Mouse (Mus musculus) cerebellum, postnatal 4 days (tissue): ENCODE results near the gene Ccdc28a.
A peak's percentile ranks its signal among the peaks of the same experiment; 100 is the strongest.

Experiments used
- DNase-seq, 2 experiments: peaks; one replicate each; pipeline ENCODE4 v3.0.0; 2022; ENCODE audit warnings: low spot score in 2 of 2, mixed read lengths in 1 of 2

Ccdc28a gene

DNA sequence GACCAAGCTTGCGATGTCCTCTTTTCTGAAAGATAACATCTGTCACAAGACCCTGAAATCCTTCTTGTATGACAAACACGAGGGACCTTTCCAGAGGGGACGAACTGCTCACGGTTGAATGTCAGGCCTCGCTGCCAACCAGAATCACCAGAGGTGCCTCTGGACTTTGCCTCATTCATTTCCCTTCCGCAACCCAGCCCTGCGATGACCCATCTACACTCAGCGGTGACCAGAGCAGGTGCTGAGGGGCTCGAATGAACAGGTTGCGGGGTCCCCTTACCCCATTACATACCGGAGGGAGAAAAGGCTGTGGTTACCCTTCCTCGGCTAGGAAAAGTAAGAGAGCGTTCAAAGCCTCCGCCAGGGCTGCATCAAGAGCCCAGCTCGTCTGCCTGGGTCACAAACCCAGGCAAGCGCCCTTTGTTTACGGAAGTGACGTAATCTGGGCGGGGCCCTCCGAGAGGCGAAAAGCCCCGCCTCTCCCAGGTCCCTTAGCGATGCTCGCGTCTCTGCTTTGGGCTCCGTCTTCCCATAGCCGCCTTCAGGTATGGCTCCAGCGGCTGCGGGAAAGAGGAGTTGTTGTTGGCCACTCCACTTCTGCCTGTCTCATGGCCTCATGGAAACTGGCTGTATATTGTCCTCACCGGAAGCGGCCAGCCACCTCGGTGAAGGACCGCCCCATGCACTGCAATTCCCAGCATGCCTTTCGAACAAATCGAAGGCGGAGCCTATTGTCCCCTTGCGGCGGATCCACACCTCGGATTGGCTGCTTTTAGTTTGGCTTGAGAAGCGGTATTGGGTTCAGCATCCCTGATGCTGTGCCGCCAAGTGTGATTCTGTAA lies at the start of gene Ccdc28a:
Ccdc28a (minus strand) TSS at position 439 of the 842 bp plus-strand sequence.
- peak; percentile 73 to 90 for DNase-seq

DNA sequence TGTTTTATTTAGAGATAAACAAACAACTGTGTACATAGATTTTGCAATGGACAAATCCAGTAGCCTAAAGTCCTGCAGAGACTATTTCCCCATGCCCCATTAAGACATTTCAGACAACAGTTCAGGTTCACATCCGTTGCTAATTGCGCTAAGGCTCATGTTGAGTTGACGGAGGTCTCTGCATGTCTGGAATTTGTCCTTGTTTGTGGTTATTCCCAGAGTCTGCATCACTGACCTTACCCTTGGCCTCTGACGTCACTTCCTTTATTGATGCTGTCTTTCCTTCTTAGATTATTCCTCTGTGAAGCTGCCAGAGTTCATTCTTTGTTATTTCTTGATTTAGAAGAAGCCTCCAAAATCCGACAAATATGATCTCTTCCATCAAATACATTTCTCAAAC lies 49.2 kb upstream of the Ccdc28a start:
- DNase-seq = no peak

DNA sequence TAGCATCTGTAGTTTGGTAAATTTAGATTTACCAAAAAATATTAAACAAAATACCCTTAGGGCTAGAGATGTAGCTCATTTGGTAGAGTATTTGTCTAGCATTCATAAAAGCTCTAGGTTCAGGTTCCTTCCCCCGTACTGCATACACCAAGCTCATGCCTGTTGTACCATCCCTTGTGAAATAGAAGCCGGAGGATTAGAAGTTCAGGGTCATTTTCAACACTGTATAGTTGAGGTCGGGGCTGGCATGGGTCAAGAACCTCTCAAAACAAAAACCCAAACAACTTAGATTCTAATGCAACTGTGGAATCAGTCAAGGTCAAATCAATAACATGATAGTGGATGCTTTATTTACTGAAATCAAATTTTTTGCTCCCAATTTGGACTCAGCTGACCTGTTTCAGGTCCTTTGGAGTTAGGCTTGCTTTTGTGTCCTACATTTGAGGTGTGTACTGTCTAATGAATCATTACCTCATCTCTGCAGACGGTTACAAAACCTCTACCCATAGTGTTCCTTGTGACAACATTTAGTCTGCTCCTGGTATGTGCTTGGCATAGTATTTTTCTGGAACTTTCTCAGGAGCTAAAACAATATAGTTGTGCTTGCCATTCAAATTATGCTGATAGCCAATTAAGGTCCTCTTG lies 41.4 kb upstream of the Ccdc28a start:
- DNase-seq = no peak

DNA sequence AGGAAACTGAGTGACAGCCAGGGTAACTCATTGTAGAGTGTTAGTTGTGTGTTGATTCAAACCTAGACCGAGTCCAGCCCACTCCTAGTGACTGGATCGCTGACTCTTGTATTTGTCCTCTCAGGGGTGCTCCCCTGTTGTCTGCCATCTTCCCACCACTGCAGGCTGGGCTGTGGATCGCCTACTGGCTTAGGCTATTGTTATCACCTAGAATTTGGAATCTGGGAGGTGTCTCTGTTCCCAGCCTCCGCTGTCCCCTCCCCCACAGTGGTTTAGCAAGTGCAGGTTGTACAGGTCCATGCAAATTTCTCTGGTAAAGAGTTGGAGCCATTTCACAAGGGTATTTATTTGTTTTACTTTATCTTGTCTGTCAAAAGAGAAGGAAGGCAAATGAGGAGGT lies 16.5 kb upstream of the Ccdc28a start:
- DNase-seq = no peak

DNA sequence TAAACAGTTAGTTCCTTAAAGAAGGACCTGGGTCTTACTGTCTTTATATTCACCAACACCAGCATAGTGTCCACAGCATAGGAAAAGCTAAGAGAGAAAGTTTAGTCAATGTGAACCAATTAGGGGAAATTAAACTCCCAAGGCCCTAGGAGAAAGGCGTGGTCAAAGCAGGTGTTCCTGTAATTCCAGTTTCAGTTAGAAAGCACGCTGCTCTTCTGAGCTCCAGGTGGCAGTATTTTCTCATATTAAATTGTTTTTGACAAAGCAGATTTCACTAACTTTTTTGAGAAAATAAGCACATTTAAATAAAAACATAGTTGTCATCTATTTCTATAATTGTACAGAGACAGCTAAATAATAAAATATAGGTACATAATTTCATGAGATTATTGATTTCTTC lies 8.8 kb upstream of the Ccdc28a start:
- no peak for DNase-seq

DNA sequence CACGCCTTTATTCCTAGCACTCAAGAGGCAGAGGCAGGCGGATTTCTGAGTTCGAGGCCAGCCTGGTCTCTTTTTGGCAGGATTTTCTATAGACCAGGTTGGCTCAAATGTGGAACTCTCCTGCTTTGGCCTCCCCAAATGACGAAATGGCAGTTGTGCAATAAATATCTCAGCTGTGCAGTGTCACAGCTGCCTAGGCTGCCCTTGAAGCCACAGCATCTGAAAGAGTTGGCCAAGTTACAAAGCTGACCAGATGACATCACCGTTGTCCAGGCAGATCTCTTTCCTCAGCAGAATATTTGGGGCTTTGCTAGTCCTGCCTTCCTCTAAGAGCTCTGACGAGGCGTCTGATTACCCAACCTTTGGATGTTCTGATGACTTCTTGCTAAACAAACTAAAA lies 2.4 kb upstream of the Ccdc28a start:
- no peak for DNase-seq

DNA sequence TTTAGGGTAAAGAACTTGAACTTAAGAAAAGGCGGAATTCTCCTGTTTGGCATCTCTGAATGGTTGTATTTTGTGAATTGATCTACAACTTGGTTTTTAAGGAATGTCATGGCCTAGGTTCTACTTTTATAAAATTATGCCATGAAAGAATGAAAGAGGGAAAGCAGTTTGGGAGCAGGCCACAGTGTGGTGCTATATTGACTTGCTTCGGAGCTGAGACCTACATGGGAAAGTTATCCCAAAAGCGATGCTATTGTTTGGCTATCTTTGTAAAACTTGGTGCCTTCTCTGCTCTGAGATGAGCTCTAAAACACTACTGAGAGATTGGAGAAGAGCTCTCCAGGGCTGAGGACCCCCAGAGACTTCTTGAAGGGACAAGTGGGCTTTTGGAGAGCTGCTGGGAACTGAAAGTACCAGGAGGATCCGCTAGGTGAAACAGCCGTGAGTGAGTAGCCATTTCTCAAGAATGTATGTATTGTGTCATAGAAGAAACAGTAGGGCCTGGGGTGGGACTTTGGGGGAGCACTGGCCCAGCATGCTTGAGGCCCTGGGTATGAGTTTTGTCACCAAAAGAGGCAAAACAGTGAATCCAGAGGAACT lies 1.6 kb upstream of the Ccdc28a start:
- DNase-seq = no peak

DNA sequence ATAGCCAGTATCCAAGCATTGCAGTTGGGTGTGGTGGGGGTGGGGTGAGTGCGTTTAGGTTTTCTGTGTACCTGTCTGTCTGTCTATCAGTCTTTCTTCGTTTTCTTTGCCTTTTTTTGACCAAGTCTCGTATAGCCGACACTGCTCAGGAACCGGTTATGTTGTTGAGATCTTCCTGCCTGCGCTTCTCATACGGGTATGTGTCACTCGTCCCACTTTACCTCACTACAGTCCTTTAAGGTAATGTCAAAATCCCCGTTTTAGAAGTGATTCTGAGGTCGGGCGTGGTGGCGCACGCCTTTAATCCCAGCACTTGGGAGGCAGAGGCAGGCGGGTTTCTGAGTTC lies 577 bp upstream of the Ccdc28a start:
- no peak for DNase-seq

DNA sequence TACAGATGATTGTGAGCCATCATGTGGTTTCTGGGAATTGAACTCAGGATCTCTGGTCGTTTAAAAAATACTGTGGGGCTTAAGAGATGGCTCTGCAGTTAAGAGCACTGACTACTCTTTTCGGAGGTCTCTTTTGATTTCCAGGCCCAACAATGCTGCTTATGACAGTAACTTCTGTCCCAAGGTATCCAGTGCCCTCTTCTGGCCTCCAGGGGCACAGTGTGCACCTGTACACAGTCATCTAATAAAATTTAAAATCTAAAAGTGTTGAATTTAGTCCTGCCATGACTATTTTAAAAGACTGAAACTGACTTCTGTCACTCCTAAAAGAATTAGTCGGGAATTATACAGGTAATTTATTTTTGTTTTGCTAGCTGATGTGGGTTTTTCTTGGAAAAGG lies 907 bp downstream of the Ccdc28a start:
- no peak for DNase-seq

DNA sequence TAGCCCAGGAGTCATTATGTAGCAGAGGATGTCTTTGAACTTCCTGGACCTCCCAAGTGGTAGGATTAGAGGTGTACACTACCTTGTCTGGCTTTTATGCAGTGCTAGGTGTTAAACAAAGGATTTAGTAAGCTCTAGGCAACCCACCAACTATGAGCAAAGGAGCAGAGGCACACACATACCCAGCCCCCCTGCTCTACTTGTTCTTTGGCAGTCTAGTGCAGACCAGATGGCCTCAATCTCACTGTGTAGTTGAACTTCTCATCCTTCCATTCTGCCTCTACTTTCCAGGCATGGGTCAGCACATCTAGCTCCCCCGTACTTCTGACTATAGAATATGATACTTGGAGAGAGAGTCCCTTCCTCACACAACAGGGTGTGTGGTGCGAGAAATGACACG lies 10.4 kb downstream of the Ccdc28a start:
- no peak for DNase-seq

DNA sequence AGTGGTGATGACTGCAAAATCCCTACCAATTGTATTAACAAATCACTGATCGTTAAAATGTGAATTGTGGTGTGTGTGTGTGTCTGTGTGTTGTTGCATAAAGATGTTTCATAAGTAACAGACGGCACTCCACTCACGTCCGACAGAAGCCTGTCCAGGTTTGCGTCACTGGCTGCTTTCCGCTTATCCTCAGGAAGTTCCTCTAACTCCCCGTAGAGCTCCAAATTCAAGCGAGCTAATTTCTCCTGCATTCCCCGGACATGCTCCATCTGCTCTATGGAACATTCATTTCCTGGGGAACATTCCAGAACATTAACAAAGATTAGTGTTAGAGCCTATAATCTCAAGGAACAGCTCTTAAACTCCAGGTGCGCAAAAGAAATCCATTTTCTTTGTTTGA lies 15.4 kb downstream of the Ccdc28a start:
- no peak for DNase-seq

DNA sequence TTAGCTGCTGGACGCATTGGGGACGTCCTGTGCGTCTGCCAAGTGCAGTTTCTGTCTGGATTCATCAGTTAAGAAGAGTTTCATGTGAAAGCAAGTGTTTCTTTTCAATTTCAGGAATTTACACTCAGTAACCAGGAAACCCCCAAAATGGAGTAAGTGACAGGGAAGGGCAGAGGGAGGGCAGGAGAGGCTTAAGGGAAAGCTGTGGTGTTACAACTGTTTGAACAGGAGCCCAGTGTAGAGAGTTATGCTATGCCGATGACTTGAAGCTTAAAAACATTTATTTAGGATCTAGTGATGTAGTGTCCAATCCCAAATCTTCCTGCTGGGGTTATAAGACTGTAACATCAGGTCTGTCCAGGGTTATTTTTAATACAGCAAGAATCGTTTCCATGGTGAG lies 20.7 kb downstream of the Ccdc28a start:
- DNase-seq = no peak

DNA sequence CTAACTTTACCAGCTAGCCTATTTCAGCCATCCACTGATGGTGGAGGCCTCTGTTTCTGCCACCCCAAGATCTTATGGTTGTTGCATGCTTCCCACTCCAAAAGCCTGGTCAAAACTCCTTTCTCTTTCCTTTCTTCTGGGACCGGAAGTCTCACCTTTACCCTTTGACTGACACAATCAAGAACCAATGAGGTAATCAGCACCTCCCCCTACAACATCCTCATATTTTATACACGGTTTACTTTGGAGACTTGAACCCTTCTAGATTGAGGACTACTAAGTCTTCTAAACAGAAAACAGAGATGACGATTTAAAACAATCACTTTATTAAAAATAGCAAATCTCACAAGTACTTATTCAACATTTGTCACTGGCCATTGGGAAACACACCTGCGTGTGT lies 21.4 kb downstream of the Ccdc28a start:
- DNase-seq = no peak

DNA sequence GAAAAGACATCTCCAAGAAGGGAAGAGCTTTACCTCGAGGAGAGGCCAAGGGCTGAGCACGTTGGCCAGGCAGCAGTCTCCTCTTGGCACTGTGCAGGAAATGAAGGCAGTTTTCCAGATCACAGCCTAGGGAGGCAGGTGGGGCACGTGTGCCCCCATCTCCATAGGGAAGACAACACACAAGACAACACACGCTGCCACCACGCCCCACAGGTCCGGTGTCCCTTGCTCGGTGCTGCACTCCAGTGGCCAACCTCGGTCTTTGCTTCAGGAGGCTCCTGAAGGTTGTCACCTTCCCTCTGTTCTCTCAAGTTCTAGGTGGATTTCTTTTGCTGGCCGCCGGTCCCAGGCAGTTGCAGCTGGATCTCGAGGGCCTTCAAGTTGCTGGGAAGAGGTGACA lies 24.1 kb downstream of the Ccdc28a start, which contains the start of gene Ect2l:
Ect2l (minus strand) TSS at position 165 of the 400 bp plus-strand sequence.
- DNase-seq = no peak

DNA sequence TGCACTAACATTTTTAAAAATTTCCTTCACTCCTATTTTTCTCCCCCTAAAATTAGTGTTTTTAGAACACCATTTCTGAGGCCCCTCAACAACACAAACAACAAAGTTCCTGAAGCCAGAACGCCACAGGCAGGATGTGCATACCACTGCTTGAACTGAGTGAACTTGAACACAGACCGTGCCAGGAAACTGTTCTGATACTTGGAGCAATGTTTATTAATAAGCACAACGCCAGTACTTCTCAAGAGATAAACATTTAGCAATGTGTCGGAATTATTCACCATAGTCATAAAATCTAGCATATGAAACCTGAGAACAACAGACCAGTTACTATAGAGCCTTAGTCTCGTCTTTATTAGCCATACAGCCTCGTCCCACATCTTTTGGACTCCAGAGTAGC lies 24.7 kb downstream of the Ccdc28a start:
- DNase-seq = no peak

DNA sequence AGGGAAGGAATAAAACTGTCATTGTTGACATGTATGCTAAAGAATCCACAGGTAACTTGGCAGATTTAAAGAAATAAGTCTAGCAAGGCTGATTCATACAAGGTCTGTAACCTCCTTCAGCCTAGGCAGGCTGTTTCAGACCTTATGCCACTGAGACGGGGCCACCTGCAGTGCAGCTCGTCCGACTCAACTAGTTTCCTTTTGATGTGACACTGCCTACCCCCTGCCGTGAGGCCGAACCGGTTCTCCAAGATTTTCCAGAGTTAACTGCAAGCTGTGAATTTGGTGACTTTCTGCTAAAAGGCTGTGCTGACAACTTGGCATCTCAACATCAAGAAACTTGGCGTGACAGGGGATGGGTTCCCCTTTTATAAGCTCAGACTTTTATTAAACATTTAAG lies 30.7 kb downstream of the Ccdc28a start:
- no peak for DNase-seq

DNA sequence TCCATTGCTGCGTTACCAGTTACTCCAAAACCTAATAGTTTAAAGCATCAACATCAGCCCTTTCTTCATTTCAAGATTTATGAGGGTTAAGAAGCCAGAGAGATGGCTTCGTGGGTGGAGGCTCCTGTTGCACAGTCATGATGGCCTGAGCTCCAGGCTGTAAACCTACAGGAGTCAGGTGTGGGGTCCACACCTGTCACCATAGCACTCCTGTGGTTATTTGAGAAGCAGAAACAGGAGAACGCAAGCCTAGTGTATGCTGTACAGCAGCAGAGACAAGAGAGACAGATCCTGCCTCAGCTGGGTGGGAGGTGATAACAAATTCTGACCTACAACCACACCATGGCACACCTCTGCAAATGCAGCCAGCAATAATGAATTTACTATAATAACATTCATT lies 32.4 kb downstream of the Ccdc28a start:
- no peak for DNase-seq

DNA sequence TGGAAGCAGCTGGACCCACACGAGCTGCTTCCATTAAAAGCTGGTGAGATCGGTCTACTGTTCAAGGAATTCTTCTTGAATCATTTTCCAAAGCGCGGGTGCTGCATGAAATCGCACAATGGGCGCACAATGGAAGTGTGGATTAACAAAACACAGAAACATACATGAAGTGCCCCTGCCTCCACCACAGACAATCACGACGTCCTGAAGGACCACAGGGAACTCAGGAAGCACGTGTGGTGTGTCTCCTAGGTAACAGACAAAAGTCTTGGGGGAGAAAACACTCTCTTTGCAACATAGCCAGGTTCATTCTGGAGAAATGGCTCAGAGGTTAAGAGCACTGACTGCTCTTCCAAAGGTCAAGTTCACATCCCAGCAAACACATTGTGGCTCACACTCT lies 34.1 kb downstream of the Ccdc28a start:
- DNase-seq = no peak

DNA sequence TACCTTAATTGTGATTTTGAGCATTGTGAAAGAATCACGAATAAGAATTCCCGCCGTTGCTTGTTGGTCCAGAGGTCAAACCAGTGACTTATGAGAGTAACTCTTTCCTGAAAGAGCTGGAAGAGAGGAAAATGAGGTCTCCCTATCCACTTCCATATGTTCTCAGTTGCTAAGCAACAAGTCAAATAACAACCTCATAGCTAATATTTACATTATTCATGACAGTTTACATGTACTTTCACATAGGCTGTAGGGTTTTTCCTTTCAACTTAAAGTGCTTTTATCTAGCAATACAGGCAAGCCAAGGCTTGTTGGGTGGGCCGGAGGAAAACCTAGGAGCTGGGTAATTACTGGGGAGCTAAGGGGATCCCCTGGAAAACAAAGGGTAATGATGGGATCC lies 34.9 kb downstream of the Ccdc28a start:
- no peak for DNase-seq

DNA sequence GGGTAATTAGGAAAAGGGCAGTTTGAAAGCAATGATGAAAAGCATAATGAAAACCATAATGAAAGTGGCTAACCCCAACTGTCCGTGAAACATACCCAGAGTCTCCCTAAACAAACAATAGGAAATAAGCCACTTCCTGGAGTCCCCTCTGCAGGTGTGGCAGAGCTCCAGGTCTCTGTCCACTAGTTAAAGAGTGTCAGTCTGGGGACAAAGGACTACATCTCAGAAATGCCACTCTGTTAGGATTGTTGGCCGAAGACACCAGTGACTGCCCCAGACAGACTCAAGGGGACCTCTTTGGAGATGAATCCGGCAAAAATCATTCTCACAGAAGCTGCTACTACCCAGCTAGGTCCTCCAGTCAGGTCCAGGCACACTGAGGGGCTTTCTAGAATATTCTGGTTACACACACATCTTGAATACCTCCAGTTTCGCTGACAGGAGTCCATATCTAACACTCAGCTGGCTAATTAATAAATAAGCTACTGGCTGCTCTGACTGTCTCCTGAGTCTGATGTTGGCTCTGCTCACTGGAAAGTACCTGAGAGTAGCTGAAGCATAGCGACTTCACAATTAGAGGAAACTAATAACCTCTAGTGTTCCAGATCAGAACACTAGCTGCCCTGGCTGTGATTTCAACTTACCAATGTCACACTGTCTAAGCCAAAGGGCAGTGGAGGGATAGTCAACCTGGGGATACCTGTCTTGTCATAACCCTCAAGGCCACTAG lies 36.3 kb downstream of the Ccdc28a start:
- DNase-seq = no peak

DNA sequence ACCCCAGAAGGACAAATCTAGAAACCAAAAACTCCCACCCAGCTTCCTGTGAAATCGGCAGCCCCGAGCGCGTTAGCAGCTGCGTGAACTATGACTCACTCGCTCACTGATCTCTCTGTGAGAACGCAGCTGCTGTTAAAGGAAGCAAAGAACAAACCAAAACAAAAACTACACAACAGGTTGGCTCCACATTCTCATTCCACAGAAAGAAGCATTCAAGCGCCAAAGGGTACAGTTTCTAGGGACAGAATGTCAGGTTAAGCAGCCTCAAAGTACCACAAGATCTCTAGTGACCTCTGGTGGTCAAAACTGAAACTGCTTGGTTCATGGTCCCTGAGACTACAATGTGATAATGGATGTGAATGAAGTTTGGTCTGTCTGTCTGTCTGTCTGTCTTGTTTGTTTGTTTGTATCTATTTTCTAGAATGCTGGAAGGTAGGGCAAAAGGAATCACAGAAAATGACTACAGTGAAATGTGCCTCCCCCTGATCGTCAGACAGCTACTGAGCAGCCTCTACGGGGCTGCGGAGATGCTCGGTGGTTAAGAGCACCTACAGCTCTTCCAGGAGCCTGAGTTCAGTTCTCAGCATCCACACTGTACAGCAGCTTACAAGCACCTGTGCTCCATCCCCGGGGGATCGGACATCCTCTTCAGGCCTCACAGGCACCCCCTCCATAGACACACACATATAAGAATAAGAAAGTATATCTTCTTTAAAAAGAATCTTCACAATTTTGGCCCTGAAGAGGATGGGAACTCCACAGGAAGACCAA lies 37.4 kb downstream of the Ccdc28a start:
- peak in 1 of 2 experiments; percentile 74 for DNase-seq

DNA sequence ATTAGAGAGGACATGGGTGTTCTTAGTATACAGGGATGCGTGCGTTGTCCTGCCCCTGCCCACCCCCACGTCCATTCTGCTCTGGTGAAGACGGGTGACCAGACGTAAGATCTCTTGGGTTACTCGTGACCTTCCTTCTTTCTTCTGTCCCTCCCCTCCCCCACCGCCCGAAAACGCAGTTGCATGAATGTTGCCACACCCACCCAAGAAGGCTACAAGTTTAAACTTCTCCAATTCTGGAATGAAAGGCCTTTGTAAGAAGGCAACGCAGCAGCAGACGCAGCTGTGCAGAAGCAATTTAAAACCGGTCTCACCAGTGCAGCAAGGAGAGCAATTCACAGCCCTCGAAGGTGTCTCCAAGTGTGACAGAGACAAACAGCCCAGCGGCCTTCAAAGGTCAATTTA lies 40.1 kb downstream of the Ccdc28a start:
- no peak for DNase-seq
